Mouse (Mus musculus): Measurements from ENCODE around the gene Nell1. TPM values are rescaled to one million over a fixed set of nuclear protein-coding genes. Genes with fewer than 3 reads are reported as not detected.

Gene Nell1
- polyA plus RNA-seq, 1 experiment from 2014 or later, result 2.2 TPM

- H3K4me2 ChIP-seq, result no peak overlapping the region
- no peaks in the 10 kb centered on the region for H3K36me3 ChIP-seq (ENCODE audit: control insufficient read depth, insufficient read depth, low read length)
- ATAC-seq (ENCODE audit: low FRiP score) (no peak), DNase-seq (ENCODE audit: low spot score, missing footprints) (no peak)
- no peak overlapping the region for H3K9ac ChIP-seq (ENCODE audit: low read length)
- no peaks in the 10 kb centered on the region for H3K9me3 ChIP-seq (ENCODE audit: control insufficient read depth, low read length)
- H3K27ac ChIP-seq (ENCODE audit: low read depth, low read length), result no peak overlapping the region
- H3K4me1 ChIP-seq (ENCODE audit: control insufficient read depth, insufficient read depth, low read length), result no peaks in the 10 kb centered on the region
- 87% methylated on average over 5 of the region's 5 CpGs for WGBS
- H3K27me3 ChIP-seq (ENCODE audit: control insufficient read depth, insufficient read depth, low read length), result no peaks in the 10 kb centered on the region
- no peak overlapping the region for H3K4me3 ChIP-seq (ENCODE audit: low read depth, low read length)
These were observed 455.1 kb downstream of the Nell1 start for GRCm38 (mm10) chr7:50429725-50430124.

GRCm38 (mm10) chr7:50441237-50441636 lies 466.6 kb downstream of the Nell1 start:
- Histone ChIP-seq H3K4me3 (ENCODE audit: low read depth, low read length) (no peak overlapping the region), H3K27ac (ENCODE audit: low read depth, low read length) (no peak overlapping the region), H3K9ac (ENCODE audit: low read length) (no peak overlapping the region), H3K9me3 (ENCODE audit: control insufficient read depth, low read length) (no peaks in the 10 kb centered on the region), H3K4me2 (no peak overlapping the region), H3K36me3 (ENCODE audit: control insufficient read depth, insufficient read depth, low read length) (no peaks in the 10 kb centered on the region), H3K4me1 (ENCODE audit: control insufficient read depth, insufficient read depth, low read length) (no peaks in the 10 kb centered on the region), H3K27me3 (ENCODE audit: control insufficient read depth, insufficient read depth, low read length) (no peaks in the 10 kb centered on the region)
- ATAC-seq (ENCODE audit: low FRiP score) (no peak), DNase-seq (ENCODE audit: low spot score, missing footprints) (no peak)

- Histone ChIP-seq H3K4me1 (ENCODE audit: control insufficient read depth, insufficient read depth, low read length) (no peaks in the 10 kb centered on the region), H3K9me3 (ENCODE audit: control insufficient read depth, low read length) (no peaks in the 10 kb centered on the region), H3K4me2 (no peak overlapping the region), H3K27me3 (ENCODE audit: control insufficient read depth, insufficient read depth, low read length) (no peaks in the 10 kb centered on the region), H3K27ac (ENCODE audit: low read depth, low read length) (no peak overlapping the region), H3K4me3 (ENCODE audit: low read depth, low read length) (no peak overlapping the region), H3K9ac (ENCODE audit: low read length) (no peak overlapping the region), H3K36me3 (ENCODE audit: control insufficient read depth, insufficient read depth, low read length) (no peaks in the 10 kb centered on the region)
- ATAC-seq (ENCODE audit: low FRiP score) (no peak), DNase-seq (ENCODE audit: low spot score, missing footprints) (no peak)
- 85% methylated on average over 4 of the region's 4 CpGs for WGBS
These were observed 472.7 kb downstream of the Nell1 start for GRCm38 (mm10) chr7:50447316-50447715.

- H3K9me3 ChIP-seq (ENCODE audit: control insufficient read depth, low read length), result no peaks in the 10 kb centered on the region
- H3K36me3 ChIP-seq (ENCODE audit: control insufficient read depth, insufficient read depth, low read length), result no peaks in the 10 kb centered on the region
- H3K4me3 ChIP-seq (ENCODE audit: low read depth, low read length), result no peak overlapping the region
- no peak for ATAC-seq (ENCODE audit: low FRiP score)
- no peak overlapping the region for H3K4me2 ChIP-seq
- H3K4me1 ChIP-seq (ENCODE audit: control insufficient read depth, insufficient read depth, low read length), result no peaks in the 10 kb centered on the region
- no peak for DNase-seq (ENCODE audit: low spot score, missing footprints)
- 92% methylated on average over 6 of the region's 6 CpGs for WGBS
- no peaks in the 10 kb centered on the region for H3K27me3 ChIP-seq (ENCODE audit: control insufficient read depth, insufficient read depth, low read length)
- H3K27ac ChIP-seq (ENCODE audit: low read depth, low read length), result no peak overlapping the region
- no peak overlapping the region for H3K9ac ChIP-seq (ENCODE audit: low read length)
These were observed 493.1 kb downstream of the Nell1 start for GRCm38 (mm10) chr7:50467742-50468141.

GRCm38 (mm10) chr7:50470555-50470954 lies 495.9 kb downstream of the Nell1 start:
- 86% methylated on average over 3 of the region's 3 CpGs for WGBS
- H3K27ac ChIP-seq (ENCODE audit: low read depth, low read length), result no peak overlapping the region
- ATAC-seq (ENCODE audit: low FRiP score) (no peak), DNase-seq (ENCODE audit: low spot score, missing footprints) (no peak)
- H3K9ac ChIP-seq (ENCODE audit: low read length), result no peak overlapping the region
- H3K4me3 ChIP-seq (ENCODE audit: low read depth, low read length), result no peak overlapping the region
- H3K36me3 ChIP-seq (ENCODE audit: control insufficient read depth, insufficient read depth, low read length), result no peaks in the 10 kb centered on the region
- H3K9me3 ChIP-seq (ENCODE audit: control insufficient read depth, low read length), result no peaks in the 10 kb centered on the region
- no peaks in the 10 kb centered on the region for H3K4me1 ChIP-seq (ENCODE audit: control insufficient read depth, insufficient read depth, low read length)
- no peaks in the 10 kb centered on the region for H3K27me3 ChIP-seq (ENCODE audit: control insufficient read depth, insufficient read depth, low read length)
- no peak overlapping the region for H3K4me2 ChIP-seq

GRCm38 (mm10) chr7:50482011-50482410 lies 507.3 kb downstream of the Nell1 start:
- 57% methylated on average over 4 of the region's 4 CpGs for WGBS
- H3K36me3 ChIP-seq (ENCODE audit: control insufficient read depth, insufficient read depth, low read length), result no peaks in the 10 kb centered on the region
- H3K27ac ChIP-seq (ENCODE audit: low read depth, low read length), result no peak overlapping the region
- DNase-seq (ENCODE audit: low spot score, missing footprints) (peak; percentile 28), ATAC-seq (ENCODE audit: low FRiP score) (no peak)
- H3K9ac ChIP-seq (ENCODE audit: low read length), result no peak overlapping the region
- H3K27me3 ChIP-seq (ENCODE audit: control insufficient read depth, insufficient read depth, low read length), result no peaks in the 10 kb centered on the region
- no peaks in the 10 kb centered on the region for H3K9me3 ChIP-seq (ENCODE audit: control insufficient read depth, low read length)
- H3K4me2 ChIP-seq, result no peak overlapping the region
- no peak overlapping the region for H3K4me3 ChIP-seq (ENCODE audit: low read depth, low read length)
- no peaks in the 10 kb centered on the region for H3K4me1 ChIP-seq (ENCODE audit: control insufficient read depth, insufficient read depth, low read length)

GRCm38 (mm10) chr7:50485304-50485703 lies 510.6 kb downstream of the Nell1 start:
- WGBS, result 15% methylated on average over 1 of the region's 1 CpGs
- ATAC-seq (ENCODE audit: low FRiP score), result no peak
- H3K4me1 ChIP-seq (ENCODE audit: control insufficient read depth, insufficient read depth, low read length), result no peaks in the 10 kb centered on the region

GRCm38 (mm10) chr7:50486884-50487420 lies 512.3 kb downstream of the Nell1 start:
- Histone ChIP-seq H3K4me2 (no peak overlapping the region), H3K36me3 (ENCODE audit: control insufficient read depth, insufficient read depth, low read length) (no peaks in the 10 kb centered on the region), H3K9ac (ENCODE audit: low read length) (no peak overlapping the region), H3K27ac (ENCODE audit: low read depth, low read length) (no peak overlapping the region), H3K9me3 (ENCODE audit: control insufficient read depth, low read length) (no peaks in the 10 kb centered on the region), H3K4me3 (ENCODE audit: low read depth, low read length) (no peak overlapping the region), H3K27me3 (ENCODE audit: control insufficient read depth, insufficient read depth, low read length) (no peaks in the 10 kb centered on the region), H3K4me1 (ENCODE audit: control insufficient read depth, insufficient read depth, low read length) (no peaks in the 10 kb centered on the region)
- no peak for ATAC-seq (ENCODE audit: low FRiP score)
- 86% methylated on average over 4 of the region's 4 CpGs for WGBS
- no peak for DNase-seq (ENCODE audit: low spot score, missing footprints)

More at GRCm38 (mm10) chr7:50485304-50485703, 510.6 kb downstream of the Nell1 start:
- no peak overlapping the region for H3K4me3 ChIP-seq (ENCODE audit: low read depth, low read length)
- no peaks in the 10 kb centered on the region for H3K9me3 ChIP-seq (ENCODE audit: control insufficient read depth, low read length)
- no peak overlapping the region for H3K9ac ChIP-seq (ENCODE audit: low read length)
- DNase-seq (ENCODE audit: low spot score, missing footprints), result no peak
- H3K27me3 ChIP-seq (ENCODE audit: control insufficient read depth, insufficient read depth, low read length), result no peaks in the 10 kb centered on the region
- H3K4me2 ChIP-seq, result no peak overlapping the region
- H3K36me3 ChIP-seq (ENCODE audit: control insufficient read depth, insufficient read depth, low read length), result no peaks in the 10 kb centered on the region
- H3K27ac ChIP-seq (ENCODE audit: low read depth, low read length), result no peak overlapping the region

GRCm38 (mm10) chr7:50501562-50501961 lies 526.9 kb downstream of the Nell1 start:
- Histone ChIP-seq H3K27me3 (ENCODE audit: control insufficient read depth, insufficient read depth, low read length) (no peaks in the 10 kb centered on the region), H3K27ac (ENCODE audit: low read depth, low read length) (no peak overlapping the region), H3K36me3 (ENCODE audit: control insufficient read depth, insufficient read depth, low read length) (no peaks in the 10 kb centered on the region), H3K4me2 (no peak overlapping the region), H3K9ac (ENCODE audit: low read length) (no peak overlapping the region), H3K4me3 (ENCODE audit: low read depth, low read length) (no peak overlapping the region), H3K9me3 (ENCODE audit: control insufficient read depth, low read length) (no peaks in the 10 kb centered on the region), H3K4me1 (ENCODE audit: control insufficient read depth, insufficient read depth, low read length) (no peaks in the 10 kb centered on the region)
- WGBS, result 86% methylated on average over 4 of the region's 4 CpGs
- no peak for DNase-seq (ENCODE audit: low spot score, missing footprints)
- no peak for ATAC-seq (ENCODE audit: low FRiP score)

GRCm38 (mm10) chr7:50507047-50507446 lies 532.4 kb downstream of the Nell1 start:
- no peak for ATAC-seq (ENCODE audit: low FRiP score)

More at GRCm38 (mm10) chr7:50507047-50507446, 532.4 kb downstream of the Nell1 start:
- Histone ChIP-seq H3K4me1 (ENCODE audit: control insufficient read depth, insufficient read depth, low read length) (no peaks in the 10 kb centered on the region), H3K9me3 (ENCODE audit: control insufficient read depth, low read length) (no peaks in the 10 kb centered on the region), H3K36me3 (ENCODE audit: control insufficient read depth, insufficient read depth, low read length) (no peaks in the 10 kb centered on the region), H3K9ac (ENCODE audit: low read length) (no peak overlapping the region), H3K27ac (ENCODE audit: low read depth, low read length) (no peak overlapping the region), H3K27me3 (ENCODE audit: control insufficient read depth, insufficient read depth, low read length) (no peaks in the 10 kb centered on the region), H3K4me3 (ENCODE audit: low read depth, low read length) (no peak overlapping the region), H3K4me2 (no peak overlapping the region)
- DNase-seq (ENCODE audit: low spot score, missing footprints), result no peak
